Mouse (Mus musculus) hematopoietic stem cell, adult 5-6 weeks (primary cell): Measurements from ENCODE around the gene Hip1r. TPM values are rescaled to one million over a fixed set of nuclear protein-coding genes. Genes with fewer than 3 reads are reported as not detected.

Experiments used
- ATAC-seq, 2 experiments: fragments of 125-278 bp in 1 of 2; replicated peaks in 1 of 2; 2 replicates each; pipeline ENCODE4 v1.8.0; 2016 to 2017; ENCODE audit warnings: inconsistent platforms in 2 of 2, mild to moderate bottlenecking in 2 of 2, moderate number of reproducible peaks in 2 of 2, low read depth in 1 of 2, moderate TSS enrichment in 1 of 2; ENCODE audit not compliant: low FRiP score in 2 of 2, poor library complexity in 2 of 2, severe bottlenecking in 2 of 2, insufficient read depth in 1 of 2, low TSS enrichment in 1 of 2
- total RNA-seq: library from RNA; stranded (forward); fragments of 172-1452, 232-1000 nt; gene quantifications from 2 replicates; pipeline ENCODE4 v1.2.3, GENCODE M21; 2017

Hip1r gene
- total RNA-seq, 1 experiment from 2014 or later = 47.0 TPM

DNA sequence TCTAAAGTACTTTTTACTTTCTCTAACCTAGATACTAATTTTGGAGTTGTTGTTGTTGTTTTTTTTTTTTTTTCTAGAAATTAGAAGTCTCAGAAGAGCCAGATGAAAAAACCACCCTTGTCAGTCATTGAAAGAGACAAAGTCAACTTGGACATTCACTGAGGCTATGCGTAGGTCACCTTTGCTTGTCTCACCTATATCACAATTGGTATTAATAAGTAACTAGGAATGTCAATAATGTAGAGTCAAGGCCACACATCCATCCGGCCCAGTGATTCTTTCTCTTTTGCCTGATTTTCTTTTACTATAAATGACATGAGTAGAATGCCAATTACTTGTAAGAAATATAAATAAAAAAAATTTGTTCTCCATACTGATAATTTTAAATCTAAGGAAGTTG lies 6.7 kb upstream of the Hip1r start:
- no peak for ATAC-seq

- ATAC-seq = no peak
These were observed 5.0 kb upstream of the Hip1r start for GRCm38 (mm10) chr5:123968468-123968867.

GRCm38 (mm10) chr5:123969216-123969615 lies 4.2 kb upstream of the Hip1r start:
- no peak for ATAC-seq

GRCm38 (mm10) chr5:123970576-123970975 lies 2.9 kb upstream of the Hip1r start:
- ATAC-seq = no peak

- no peak for ATAC-seq
These were observed 975 bp upstream of the Hip1r start for GRCm38 (mm10) chr5:123972453-123972852.

- no peak for ATAC-seq
These were observed 704 bp downstream of the Hip1r start for GRCm38 (mm10) chr5:123974179-123974485.

- ATAC-seq = peak; percentile 78 to 82
These were observed 1.2 kb downstream of the Hip1r start for GRCm38 (mm10) chr5:123974616-123975111.

- ATAC-seq = no peak
These were observed 2.3 kb downstream of the Hip1r start for GRCm38 (mm10) chr5:123975668-123976180.

GRCm38 (mm10) chr5:123977231-123977630 lies 3.8 kb downstream of the Hip1r start:
- ATAC-seq = no peak

DNA sequence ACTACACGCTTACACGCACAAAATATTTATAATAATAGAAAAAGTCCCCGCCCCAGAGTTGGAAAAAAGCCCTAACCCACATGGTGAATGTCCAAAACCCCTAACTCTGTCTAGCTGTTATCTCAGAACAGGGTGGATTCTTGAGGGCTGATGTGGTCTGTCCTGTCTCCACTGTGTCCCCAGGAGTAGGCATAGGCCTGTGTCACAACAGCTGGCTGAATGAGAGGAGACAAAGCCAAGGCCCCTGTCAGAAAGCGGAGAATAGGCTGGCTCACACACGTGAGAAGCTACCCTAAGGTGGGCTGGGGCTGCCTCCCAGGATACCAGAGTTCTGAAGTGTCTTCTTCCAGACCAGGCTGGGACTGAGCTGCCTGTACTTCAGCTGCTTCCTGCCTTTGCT lies 4.7 kb downstream of the Hip1r start:
- ATAC-seq = no peak

- ATAC-seq = peak in 1 of 2 experiments; percentile 30; a peak in 1 of 4 replicates
These were observed 6.0 kb downstream of the Hip1r start for GRCm38 (mm10) chr5:123979221-123979979.

GRCm38 (mm10) chr5:123979980-123980369 lies 6.5 kb downstream of the Hip1r start:
- ATAC-seq = no peak

- 0 out of 4 replicates have a peak, but pooled peaks of 1 of the 2 experiments have one; percentile 14 for ATAC-seq
These were observed 7.3 kb downstream of the Hip1r start for GRCm38 (mm10) chr5:123980521-123981249.

GRCm38 (mm10) chr5:123981250-123981554 lies 7.8 kb downstream of the Hip1r start:
- ATAC-seq = no peak

DNA sequence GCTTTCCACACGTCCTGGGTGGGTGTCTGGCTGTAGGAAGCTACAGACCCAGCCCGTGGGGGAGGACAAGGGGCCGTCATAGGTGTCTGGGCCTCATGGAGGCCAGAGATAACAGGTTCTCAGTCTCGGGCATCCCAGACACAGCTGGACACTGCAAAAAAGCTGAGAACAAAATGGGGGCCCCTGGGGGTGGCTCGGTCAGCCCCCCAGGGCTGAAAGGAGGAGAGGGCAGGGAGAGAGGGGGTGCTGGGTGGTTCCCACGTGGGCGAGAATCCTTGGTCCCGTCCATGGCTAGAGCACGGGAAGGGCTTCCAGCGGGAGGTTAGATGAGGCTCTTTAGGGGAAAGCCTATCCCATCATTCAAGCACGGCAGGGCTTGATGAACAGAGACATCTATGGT lies 9.4 kb downstream of the Hip1r start:
- no peak for ATAC-seq

DNA sequence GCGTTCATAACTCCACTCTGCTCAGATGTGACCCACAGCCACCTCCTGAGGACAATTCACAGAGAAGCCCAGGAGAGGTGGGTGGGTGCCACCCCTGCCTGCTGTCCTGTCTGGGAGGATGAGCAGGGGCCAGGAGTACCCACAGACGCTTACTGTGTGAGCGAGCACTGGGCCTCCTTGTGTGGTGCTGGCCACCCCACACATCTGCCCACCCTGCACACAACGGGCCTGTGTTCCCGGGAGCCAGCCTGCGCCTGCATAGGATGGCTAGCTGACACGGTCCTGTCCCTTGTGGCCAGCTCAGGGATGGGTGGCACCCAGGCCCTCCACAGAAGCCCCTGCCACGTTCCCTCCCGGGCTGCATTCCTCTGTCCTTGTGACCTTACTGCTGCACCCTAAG lies 12.0 kb downstream of the Hip1r start:
- ATAC-seq = no peak

DNA sequence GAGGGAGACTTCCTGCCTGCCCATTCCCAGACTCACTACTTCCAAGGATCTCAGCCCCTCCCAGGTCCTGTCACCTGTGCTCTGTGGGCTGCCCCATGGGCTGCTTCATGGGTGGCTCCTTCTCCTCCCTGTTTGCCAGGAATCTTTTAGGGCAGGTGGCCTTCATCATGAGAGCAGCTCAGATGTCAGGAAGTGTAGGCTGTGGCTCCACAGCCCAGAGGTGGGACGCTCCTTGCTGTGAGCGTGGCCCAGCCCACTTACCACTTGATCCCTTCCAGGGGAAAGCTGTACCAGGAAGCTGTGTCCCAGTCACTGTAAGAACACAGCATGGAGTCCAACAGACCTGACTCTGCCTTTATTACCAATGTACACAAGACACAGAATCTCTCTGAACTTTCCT lies 13.5 kb downstream of the Hip1r start:
- ATAC-seq = no peak

- no peak for ATAC-seq
These were observed 14.1 kb downstream of the Hip1r start for GRCm38 (mm10) chr5:123987511-123987910.
